Mouse (Mus musculus) midbrain, embryonic 13.5 days (tissue): ENCODE data around the gene Por. TPM values are rescaled to one million over a fixed set of nuclear protein-coding genes. Genes with fewer than 3 reads are reported as not detected.
A peak's percentile ranks its signal among the peaks of the same experiment; 100 is the strongest.

Source experiments
- ATAC-seq: fragments of 200-750 bp; cut with Nextera tagmentation; 2 replicates; pipeline ENCODE4 v1.8.0; 2017; ENCODE audit warnings: mild to moderate bottlenecking, moderate TSS enrichment, moderate library complexity
- H3K27ac ChIP-seq: fragments of 300-500 bp; sonication (generic); 2 replicates; pipeline ENCODE4 v1.5.1; 2015; ENCODE audit warnings: inconsistent platforms, mild to moderate bottlenecking, moderate library complexity
- H3K27me3 ChIP-seq: fragments of 300-500 bp; sonication (generic); 2 replicates; pipeline ENCODE4 v1.6.1; 2015; ENCODE audit warnings: mild to moderate bottlenecking, inconsistent platforms
- H3K36me3 ChIP-seq: fragments of 300-500 bp; sonication (generic); 2 replicates; pipeline ENCODE4 v1.6.1; 2015; ENCODE audit warnings: mild to moderate bottlenecking, inconsistent platforms
- H3K4me1 ChIP-seq: fragments of 300-500 bp; sonication (generic); replicated peaks from 2 replicates; pipeline ENCODE4 v1.6.1; 2015; ENCODE audit warnings: inconsistent platforms
- H3K4me2 ChIP-seq: fragments of 300-500 bp; sonication (generic); replicated peaks from 2 replicates; pipeline ENCODE4 v1.6.1; 2015; ENCODE audit warnings: moderate library complexity, mild to moderate bottlenecking, inconsistent platforms
- H3K4me3 ChIP-seq: fragments of 300-500 bp; sonication (generic); replicated peaks from 2 replicates; pipeline ENCODE4 v1.5.1; 2015; ENCODE audit warnings: mild to moderate bottlenecking, inconsistent platforms
- H3K9ac ChIP-seq: fragments of 300-500 bp; sonication (generic); replicated peaks from 2 replicates; pipeline ENCODE4 v1.6.1; 2015; ENCODE audit warnings: mild to moderate bottlenecking, inconsistent platforms
- H3K9me3 ChIP-seq: fragments of 300-500 bp; sonication (generic); 2 replicates; pipeline ENCODE4 v1.6.1; 2016; ENCODE audit warnings: mild to moderate bottlenecking, inconsistent platforms
- WGBS: fragments of 180-500 bp; shearing (Covaris S2); methylation state at CpG from one replicate; pipeline ENCODE4 v1.1.7; 2015; 5-methylcytosine and 5-hydroxymethylcytosine counted together
- polyA plus RNA-seq: library from polyadenylated mRNA; unstranded; fragments of >200 nt; fragmentation: Nextera tagmentation; extraction: Ambion mirVana; gene quantifications from 2 replicates; pipeline ENCODE4 v1.2.1, GENCODE M21; 2015

Gene Por
- 128 and 137 TPM in 2 replicates for polyA plus RNA-seq

- Histone ChIP-seq H3K9me3 (peaks cover 4% of the 10 kb centered on the region; the same call in 1 of the 2 replicates), H3K27ac (no peak within 1 kb of the TSS), H3K4me2 (no peak within 1 kb of the TSS), H3K27me3 (no peaks in the 10 kb centered on the region), H3K4me3 (no peak within 1 kb of the TSS), H3K9ac (no peak within 1 kb of the TSS), H3K36me3 (no peaks in the 10 kb centered on the region), H3K4me1 (peaks cover 21% of the 10 kb centered on the region)
- WGBS, result 20% methylated on average over 9 of the region's 9 CpGs
- no peak for ATAC-seq
These were observed at the start of gene Por for GRCm38 (mm10) chr5:135669741-135670275. Gene Por, plus strand, starts transcription at chr5:135670033.

DNA sequence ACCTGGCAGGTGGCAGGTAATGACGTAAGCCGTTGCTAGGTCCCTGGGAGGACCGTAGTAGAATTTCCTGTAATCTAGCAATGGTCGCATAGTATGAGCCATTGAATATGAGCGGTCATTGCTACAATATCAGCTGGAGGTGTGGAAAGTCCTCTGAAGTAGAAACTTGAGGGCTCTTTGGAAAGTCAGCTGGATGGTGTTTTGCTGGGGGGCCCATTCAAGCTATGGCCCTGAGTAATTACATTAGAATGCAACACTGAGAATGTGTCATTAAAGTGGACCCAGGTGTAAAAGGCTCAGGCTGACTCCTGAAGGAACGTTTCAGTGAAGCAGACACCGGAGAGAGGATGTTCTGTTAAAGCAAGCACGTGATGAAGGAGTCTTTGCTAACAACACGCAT is 49.3 kb upstream of the Por start:
- WGBS, result 92% methylated on average over 9 of the region's 9 CpGs
- Histone ChIP-seq H3K4me2 (no peak overlapping the region), H3K9ac (no peak overlapping the region), H3K9me3 (no peaks in the 10 kb centered on the region), H3K36me3 (no peaks in the 10 kb centered on the region), H3K4me1 (no peaks in the 10 kb centered on the region), H3K27ac (no peak overlapping the region), H3K27me3 (no peaks in the 10 kb centered on the region), H3K4me3 (no peak overlapping the region)
- ATAC-seq, result no peak

DNA sequence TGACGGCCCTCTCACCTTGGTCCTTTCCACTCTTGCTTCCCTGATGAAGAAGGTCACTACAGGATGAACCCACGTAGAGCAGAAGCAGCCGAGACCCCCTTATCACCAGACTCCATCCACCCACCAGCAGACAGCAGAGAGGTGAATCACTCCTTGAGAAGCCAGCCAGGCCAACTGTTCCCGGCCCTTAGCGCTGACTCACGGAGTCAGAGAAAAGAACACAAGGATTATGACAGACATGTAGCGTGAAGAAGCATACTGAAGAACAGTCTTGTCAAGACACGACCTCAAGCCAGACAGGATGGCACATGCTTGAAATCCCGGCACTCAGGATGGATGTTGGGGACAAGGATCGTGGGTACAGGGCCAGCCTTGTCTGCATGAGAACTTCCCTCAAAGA is 48.1 kb upstream of the Por start:
- ATAC-seq, result no peak
- no peak overlapping the region for H3K4me3 ChIP-seq
- 85% methylated on average over 10 of the region's 10 CpGs for WGBS
- no peak overlapping the region for H3K4me2 ChIP-seq
- no peaks in the 10 kb centered on the region for H3K27me3 ChIP-seq
- H3K9me3 ChIP-seq, result no peaks in the 10 kb centered on the region
- H3K4me1 ChIP-seq, result no peaks in the 10 kb centered on the region
- no peak overlapping the region for H3K9ac ChIP-seq
- H3K27ac ChIP-seq, result no peak overlapping the region
- no peaks in the 10 kb centered on the region for H3K36me3 ChIP-seq

DNA sequence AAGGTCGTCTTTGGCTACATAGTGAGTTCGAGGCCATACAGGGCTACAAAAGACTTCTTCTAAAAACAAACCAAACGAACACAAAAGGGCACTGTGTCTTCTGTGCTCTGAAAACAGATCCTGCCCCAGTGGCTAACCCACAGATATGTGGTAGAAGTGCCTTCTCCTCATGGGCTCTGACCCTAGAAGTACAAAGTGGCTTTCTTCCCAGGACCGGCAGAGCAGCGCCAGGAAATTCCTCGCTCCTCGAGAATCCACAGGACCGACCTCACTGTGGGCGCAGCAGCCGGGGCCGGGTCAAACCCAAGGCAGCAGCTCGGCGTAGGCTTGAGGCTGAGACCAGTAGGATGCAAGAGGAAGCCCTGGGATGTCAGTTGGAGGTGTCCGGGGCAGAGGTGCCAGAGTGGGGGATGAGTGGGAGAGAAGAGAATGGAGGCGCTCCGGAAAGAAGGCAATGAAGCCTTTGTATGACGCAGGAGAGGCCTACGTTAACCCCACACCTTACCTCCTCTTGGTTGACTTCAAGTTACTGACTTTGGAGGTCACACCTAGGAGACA is 46.7 kb upstream of the Por start:
- no peak for ATAC-seq
- Histone ChIP-seq H3K27ac (no peak overlapping the region), H3K27me3 (no peaks in the 10 kb centered on the region), H3K4me1 (no peaks in the 10 kb centered on the region), H3K9ac (no peak overlapping the region), H3K9me3 (no peaks in the 10 kb centered on the region), H3K36me3 (no peaks in the 10 kb centered on the region), H3K4me2 (no peak overlapping the region), H3K4me3 (no peak overlapping the region)
- WGBS, result 89% methylated on average over 18 of the region's 18 CpGs

DNA sequence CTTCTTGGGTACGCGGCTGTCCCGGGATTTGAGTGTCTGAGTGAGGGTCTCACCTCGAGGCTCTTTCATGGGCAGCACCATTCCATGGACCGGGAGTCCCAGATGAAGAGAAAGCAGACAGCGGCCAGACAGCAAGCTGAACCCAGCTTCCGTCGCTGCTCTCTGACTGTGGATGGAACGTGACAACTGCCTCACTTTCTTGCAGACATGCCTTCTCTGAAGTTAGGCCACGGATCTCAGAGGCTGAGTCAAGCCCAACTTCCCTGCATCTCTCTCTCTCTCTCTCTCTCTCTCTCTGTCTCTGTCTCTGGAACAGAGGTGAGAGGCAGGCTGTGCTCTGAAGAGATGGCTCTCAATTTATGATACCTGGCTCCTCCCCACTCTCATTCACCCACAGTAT is 40.9 kb upstream of the Por start:
- 47% methylated on average over 10 of the region's 10 CpGs for WGBS
- Histone ChIP-seq H3K4me2 (peak overlapping the region; percentile 13; the same call in 1 of the 2 replicates), H3K27me3 (no peaks in the 10 kb centered on the region), H3K4me1 (peaks cover 8% of the 10 kb centered on the region), H3K9ac (no peak overlapping the region), H3K4me3 (no peak overlapping the region), H3K27ac (no peak overlapping the region), H3K36me3 (no peaks in the 10 kb centered on the region), H3K9me3 (no peaks in the 10 kb centered on the region)
- ATAC-seq, result no peak

DNA sequence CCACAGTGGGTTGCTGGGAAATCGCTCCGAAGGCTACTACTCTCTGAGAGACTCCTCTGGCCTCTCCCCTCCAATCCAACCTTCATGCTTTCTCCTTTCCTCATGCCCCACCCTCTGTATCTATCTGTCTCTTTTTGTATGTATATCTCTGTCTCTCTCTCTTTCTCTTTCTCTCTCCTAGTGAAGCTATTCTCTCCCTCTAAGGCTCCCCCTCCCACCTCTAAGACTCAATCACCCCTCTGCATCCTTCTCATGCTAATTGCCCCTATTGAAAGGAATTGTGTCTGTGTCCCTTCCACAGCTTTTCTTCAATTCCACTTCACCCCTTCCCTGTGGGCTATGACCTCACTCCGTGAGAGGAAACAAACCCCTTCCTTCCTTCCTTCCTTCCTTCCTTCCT is 40.4 kb upstream of the Por start:
- ATAC-seq, result no peak
- H3K27me3 ChIP-seq, result no peaks in the 10 kb centered on the region
- no peaks in the 10 kb centered on the region for H3K36me3 ChIP-seq
- 84% methylated on average over 3 of the region's 3 CpGs for WGBS
- peaks cover 12% of the 10 kb centered on the region for H3K4me1 ChIP-seq
- no peak overlapping the region for H3K4me3 ChIP-seq
- no peak overlapping the region for H3K27ac ChIP-seq
- no peaks in the 10 kb centered on the region for H3K9me3 ChIP-seq
- H3K9ac ChIP-seq, result no peak overlapping the region
- no peak overlapping the region for H3K4me2 ChIP-seq

- peaks cover 7% of the 10 kb centered on the region for H3K36me3 ChIP-seq
- H3K4me1 ChIP-seq, result peaks cover 12% of the 10 kb centered on the region
- H3K9me3 ChIP-seq, result no peaks in the 10 kb centered on the region
- no peaks in the 10 kb centered on the region for H3K27me3 ChIP-seq
- no peak overlapping the region for H3K27ac ChIP-seq
- H3K9ac ChIP-seq, result no peak overlapping the region
- ATAC-seq, result no peak
- H3K4me3 ChIP-seq, result no peak overlapping the region
- 37% methylated on average over 3 of the region's 3 CpGs for WGBS
- H3K4me2 ChIP-seq, result no peak overlapping the region
These were observed 39.2 kb upstream of the Por start for GRCm38 (mm10) chr5:135630598-135630997.

DNA sequence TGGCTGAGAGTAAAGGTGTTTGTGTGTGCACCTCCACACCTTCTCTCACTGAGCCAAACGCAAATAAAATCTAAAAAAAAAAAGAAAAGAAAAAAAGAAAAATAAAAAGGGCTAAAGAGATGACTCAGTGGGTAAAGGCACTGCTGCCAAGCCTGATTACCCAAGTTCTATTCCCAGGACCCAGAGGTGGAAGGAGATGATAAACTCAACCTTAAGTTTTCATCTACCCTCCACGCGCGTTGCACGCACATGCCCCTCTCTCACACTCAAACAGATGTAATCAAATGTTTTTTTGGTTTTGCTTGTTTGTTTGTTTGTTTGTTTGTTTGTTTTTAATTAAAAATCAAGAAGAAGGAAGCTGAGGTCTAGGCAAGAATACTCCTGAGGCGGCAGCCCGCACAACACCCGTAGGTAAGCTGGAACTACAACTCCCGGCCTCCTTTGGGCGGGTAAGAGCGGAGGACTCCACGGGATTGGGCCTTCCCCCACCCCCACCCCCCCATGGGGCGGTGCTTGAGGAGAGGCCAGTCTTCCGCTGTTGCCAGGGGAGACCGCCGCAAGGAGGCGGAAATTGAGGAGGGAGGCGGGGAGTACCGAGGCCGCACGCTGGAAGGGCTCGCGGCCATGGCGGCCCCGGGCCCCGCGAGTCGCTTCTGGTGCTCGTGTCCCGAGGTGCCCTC is 37.6 kb upstream of the Por start, which contains the start of gene Rhbdd2:
Gene Rhbdd2 (plus strand): TSS at position 502 of the 680 bp plus-strand sequence.
- Histone ChIP-seq H3K27me3 (no peaks in the 10 kb centered on the region), H3K9me3 (no peaks in the 10 kb centered on the region), H3K9ac (peak within 1 kb of the TSS; percentile 85), H3K4me3 (peak within 1 kb of the TSS; percentile 79), H3K4me2 (peak within 1 kb of the TSS; percentile 67), H3K36me3 (peaks cover 23% of the 10 kb centered on the region), H3K27ac (peak within 1 kb of the TSS; percentile 93), H3K4me1 (peaks cover 12% of the 10 kb centered on the region)
- 12% methylated on average over 30 of the region's 30 CpGs for WGBS
- peak; percentile 99 for ATAC-seq

GRCm38 (mm10) chr5:135632797-135633144 is 37.1 kb upstream of the Por start:
- peaks cover 28% of the 10 kb centered on the region for H3K36me3 ChIP-seq

DNA sequence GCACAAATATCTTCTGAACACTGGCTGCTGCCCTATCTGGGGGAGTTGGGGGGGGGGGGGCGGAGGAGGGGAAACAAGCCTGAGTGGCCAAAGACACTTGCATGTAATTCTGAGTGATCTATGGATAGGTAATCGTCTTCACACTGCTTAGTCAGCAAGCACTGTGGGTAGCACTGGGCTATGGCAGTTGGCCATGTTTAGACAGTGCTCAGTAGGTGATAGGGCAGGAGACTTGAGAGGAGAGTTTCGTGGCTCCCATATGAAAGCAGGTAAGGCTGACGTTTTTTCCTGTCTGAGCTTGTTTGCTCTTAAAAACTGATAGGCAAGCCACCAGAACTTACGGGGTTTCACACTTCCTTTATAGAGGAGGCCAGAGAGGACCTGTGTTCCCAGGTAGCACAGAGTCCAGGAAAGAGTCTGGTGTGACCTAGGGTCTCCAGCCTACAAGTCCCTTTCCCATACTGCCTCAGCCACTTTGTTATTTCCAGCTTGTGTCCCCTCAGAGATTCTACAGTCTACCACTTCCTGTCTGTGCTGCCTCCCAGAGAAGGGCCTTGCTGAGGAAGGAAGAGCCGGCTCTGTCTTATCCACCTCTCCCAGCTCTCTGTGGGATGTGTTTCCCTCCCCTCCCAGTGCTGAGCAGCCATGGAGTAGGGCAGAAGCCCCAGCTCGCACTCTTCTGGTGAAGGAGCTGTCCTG is 29.9 kb upstream of the Por start:
- Histone ChIP-seq H3K27ac (no peak overlapping the region; the same call in 1 of the 2 replicates), H3K4me2 (no peak overlapping the region), H3K4me3 (no peak overlapping the region), H3K4me1 (no peaks in the 10 kb centered on the region), H3K9me3 (no peaks in the 10 kb centered on the region), H3K36me3 (peaks cover 82% of the 10 kb centered on the region), H3K27me3 (no peaks in the 10 kb centered on the region), H3K9ac (no peak overlapping the region)
- ATAC-seq, result no peak
- 84% methylated on average over 7 of the region's 7 CpGs for WGBS

More at GRCm38 (mm10) chr5:135632797-135633144, 37.1 kb upstream of the Por start:
- no peaks in the 10 kb centered on the region for H3K9me3 ChIP-seq
- WGBS, result 0% methylated on average over 20 of the region's 21 CpGs
- peak; percentile 89 for ATAC-seq
- H3K27me3 ChIP-seq, result no peaks in the 10 kb centered on the region
- peak overlapping the region; percentile 79 for H3K4me3 ChIP-seq
- H3K4me1 ChIP-seq, result peaks cover 12% of the 10 kb centered on the region
- peak overlapping the region; percentile 93 for H3K27ac ChIP-seq
- H3K4me2 ChIP-seq, result peak overlapping the region; percentile 67
- peak overlapping the region; percentile 85 for H3K9ac ChIP-seq

- Histone ChIP-seq H3K36me3 (peaks cover 77% of the 10 kb centered on the region), H3K4me1 (no peaks in the 10 kb centered on the region), H3K27me3 (no peaks in the 10 kb centered on the region), H3K9ac (no peak overlapping the region), H3K9me3 (no peaks in the 10 kb centered on the region), H3K4me3 (no peak overlapping the region), H3K27ac (no peak overlapping the region), H3K4me2 (no peak overlapping the region)
- WGBS, result 86% methylated on average over 6 of the region's 6 CpGs
- ATAC-seq, result no peak
These were observed 29.4 kb upstream of the Por start for GRCm38 (mm10) chr5:135640459-135640789.

DNA sequence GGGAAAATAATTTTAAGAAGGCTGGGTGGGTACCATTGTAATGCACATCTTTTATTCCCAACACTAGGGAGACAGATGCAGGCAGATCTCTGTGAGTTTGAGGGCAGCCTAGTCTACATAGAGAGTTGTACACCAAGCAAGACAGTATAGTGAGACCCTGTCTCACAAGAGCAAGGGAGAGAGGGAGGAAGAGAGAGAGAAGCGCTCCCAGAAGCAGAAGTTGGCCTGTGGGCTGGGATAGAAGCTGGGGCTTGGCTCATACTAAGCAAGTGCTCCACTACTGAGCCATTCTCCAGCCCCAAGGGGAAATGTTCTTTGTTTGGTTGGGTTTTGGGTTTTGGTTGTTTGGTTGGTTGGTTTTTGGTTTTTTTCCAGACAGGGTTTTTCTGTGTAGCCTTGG is 28.8 kb upstream of the Por start:
- no peak overlapping the region for H3K4me2 ChIP-seq
- H3K9ac ChIP-seq, result no peak overlapping the region
- H3K4me1 ChIP-seq, result no peaks in the 10 kb centered on the region
- WGBS, result 100% methylated on average over 1 of the region's 1 CpGs
- no peaks in the 10 kb centered on the region for H3K9me3 ChIP-seq
- H3K4me3 ChIP-seq, result no peak overlapping the region
- peaks cover 71% of the 10 kb centered on the region for H3K36me3 ChIP-seq
- no peak overlapping the region for H3K27ac ChIP-seq
- no peak for ATAC-seq
- no peaks in the 10 kb centered on the region for H3K27me3 ChIP-seq
